ENCODE assay signal across 8 mouse cellular contexts in genomic region chr15:96953112-96953937, GRCm38 (mm10).
A peak's percentile ranks its signal among the peaks of the same experiment; 100 is the strongest.
DNase-seq lines count a peak whose midpoint lies in the region; ATAC-seq lines count a peak whose summit lies in the region.

No protein-coding gene starts in this region.

- no peaks in the 10 kb centered on the region for H3K27me3 ChIP-seq in forebrain, embryonic 11.5 days (ENCODE audit: control insufficient read depth, insufficient read depth, low read length)
- no peaks in the 10 kb centered on the region for H3K27me3 ChIP-seq in hindbrain, embryonic 10.5 days (ENCODE audit: insufficient read depth, poor library complexity, severe bottlenecking)

- H3K9me3 ChIP-seq in forebrain, embryonic 11.5 days (ENCODE audit: control insufficient read depth, low read length): no peaks in the 10 kb centered on the region
- no peaks in the 10 kb centered on the region for H3K9me3 ChIP-seq in hindbrain, embryonic 10.5 days

- ATAC-seq in forebrain, embryonic 11.5 days (replicated peaks; ENCODE audit: low FRiP score): peak; percentile 83

- WGBS in forebrain, embryonic 11.5 days: 34% methylated on average over 23 of the region's 23 CpGs
- 32% methylated on average over 23 of the region's 23 CpGs for WGBS in hindbrain, embryonic 10.5 days

- peak; percentile 16 to 44 for DNase-seq in CD8-positive naive resting alpha-beta T cell, adult 2 months (ENCODE audit: low read depth in 2 of 2, low spot score in 2 of 2)
- peak; percentile 19 to 31 for DNase-seq in adrenal gland, postnatal 4 days (ENCODE audit: low spot score in 2 of 2)
- DNase-seq in forebrain, embryonic 11.5 days (ENCODE audit: low spot score): peak; percentile 90
- DNase-seq in hindbrain, embryonic 10.5 days (ENCODE audit: low spot score): peak; percentile 88
- peak; percentile 48 to 52 for DNase-seq in layer of hippocampus, postnatal 36 days
- peak; percentile 71 for DNase-seq in lung, postnatal 14 days
- DNase-seq in retina, postnatal 1 day: peak; percentile 84
- peak; percentile 62 to 70 for DNase-seq in urinary bladder, postnatal 36 days (ENCODE audit: low spot score in 2 of 2)

- H3K36me3 ChIP-seq in forebrain, embryonic 11.5 days (ENCODE audit: control insufficient read depth, insufficient read depth, low read length): no peaks in the 10 kb centered on the region
- H3K36me3 ChIP-seq in hindbrain, embryonic 10.5 days: no peaks in the 10 kb centered on the region

- peak overlapping the region; percentile 35 for H3K4me2 ChIP-seq in forebrain, embryonic 11.5 days (ENCODE audit: low read depth, low read length, severe bottlenecking)

- peak overlapping the region; percentile 14 for H3K4me3 ChIP-seq in forebrain, embryonic 11.5 days (ENCODE audit: low read depth, low read length)
- H3K4me3 ChIP-seq in hindbrain, embryonic 10.5 days: peak overlapping the region; percentile 41

- no peak overlapping the region for H3K27ac ChIP-seq in forebrain, embryonic 11.5 days (ENCODE audit: low read depth, low read length)
- peak overlapping the region; percentile 85 for H3K27ac ChIP-seq in hindbrain, embryonic 10.5 days

- H3K4me1 ChIP-seq in forebrain, embryonic 11.5 days (replicated peaks; ENCODE audit: control insufficient read depth, insufficient read depth, low read length): no peaks in the 10 kb centered on the region
- H3K4me1 ChIP-seq in hindbrain, embryonic 10.5 days (replicated peaks): peaks cover 15% of the 10 kb centered on the region

- H3K9ac ChIP-seq in forebrain, embryonic 11.5 days (ENCODE audit: low read length): peak overlapping the region; percentile 48

Comparison
In these comparisons a context has a peak if more than half of its experiments do, and no peak if none do; other contexts are left out.
1. DNase-seq: peak in every context shown above with its lines; median percentile 90 in forebrain, embryonic 11.5 days; 88 in hindbrain, embryonic 10.5 days; 84 in retina, postnatal 1 day; 71 in lung, postnatal 14 days; 66 in urinary bladder, postnatal 36 days; 50 in layer of hippocampus, postnatal 36 days; 30 in CD8-positive naive resting alpha-beta T cell, adult 2 months; 25 in adrenal gland, postnatal 4 days.